Mouse (Mus musculus): ENCODE results near the gene Ralb.

Ralb gene

DNA sequence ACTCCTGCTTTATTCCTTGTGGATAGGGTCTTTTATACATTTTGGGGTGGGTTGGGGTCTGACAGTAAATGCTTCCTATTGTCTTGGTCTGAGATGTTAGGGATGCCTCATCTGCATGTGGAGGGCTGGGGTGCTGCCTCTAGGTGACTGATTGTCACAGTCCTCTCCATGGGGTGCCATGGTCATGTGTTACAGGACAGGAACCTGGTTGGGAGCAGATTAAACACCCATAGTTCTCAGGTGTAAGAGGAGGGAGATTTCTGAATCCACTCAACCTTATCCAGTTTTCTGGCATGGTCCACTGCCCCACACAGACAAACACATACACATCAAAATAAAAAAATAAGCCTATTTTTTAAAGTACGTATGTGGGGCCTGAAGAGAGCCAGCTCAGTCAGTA lies 12.1 kb downstream of the Ralb start:
- no peak for DNase-seq (ENCODE audit: low spot score)

DNA sequence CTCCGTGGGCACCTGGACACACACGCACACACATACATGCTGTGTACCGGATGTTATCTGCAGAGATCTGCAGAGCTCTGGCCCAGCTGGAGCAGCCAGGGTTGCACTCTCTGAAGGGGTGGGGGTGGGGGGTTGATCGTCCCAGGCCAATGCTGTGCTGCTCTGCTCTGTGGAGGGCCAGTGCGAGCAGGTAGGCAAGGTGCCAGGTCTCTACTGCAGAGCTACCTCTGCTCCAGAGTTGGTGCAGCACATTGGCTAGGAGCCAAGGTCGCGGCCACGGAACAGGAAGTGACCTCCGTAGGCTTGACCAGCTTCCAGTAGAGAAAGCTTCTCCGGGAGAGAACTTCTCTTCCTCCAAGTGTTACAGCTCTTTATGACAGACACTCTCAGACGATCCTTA lies 12.5 kb downstream of the Ralb start:
- DNase-seq (ENCODE audit: low spot score) = peak; percentile 73

DNA sequence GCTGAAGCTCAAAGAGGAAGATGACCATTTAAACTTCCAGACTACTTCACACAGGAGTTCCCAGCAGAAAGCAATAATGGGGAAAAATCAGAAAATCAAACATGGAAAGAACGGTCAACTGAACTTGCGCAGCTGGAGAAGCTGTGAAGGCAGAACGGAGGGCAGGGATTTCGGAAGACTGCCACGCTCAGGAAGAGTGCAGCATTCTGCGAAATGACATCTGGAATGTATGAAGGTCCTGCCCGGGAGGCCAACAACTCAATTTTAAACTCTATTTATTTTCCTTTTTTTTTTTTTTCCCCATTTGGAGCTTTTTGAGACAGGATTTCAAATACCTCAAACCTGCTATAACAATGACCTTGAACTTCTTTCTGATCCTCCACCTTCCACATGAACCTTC lies 13.8 kb downstream of the Ralb start:
- no peak for DNase-seq (ENCODE audit: low spot score)

DNA sequence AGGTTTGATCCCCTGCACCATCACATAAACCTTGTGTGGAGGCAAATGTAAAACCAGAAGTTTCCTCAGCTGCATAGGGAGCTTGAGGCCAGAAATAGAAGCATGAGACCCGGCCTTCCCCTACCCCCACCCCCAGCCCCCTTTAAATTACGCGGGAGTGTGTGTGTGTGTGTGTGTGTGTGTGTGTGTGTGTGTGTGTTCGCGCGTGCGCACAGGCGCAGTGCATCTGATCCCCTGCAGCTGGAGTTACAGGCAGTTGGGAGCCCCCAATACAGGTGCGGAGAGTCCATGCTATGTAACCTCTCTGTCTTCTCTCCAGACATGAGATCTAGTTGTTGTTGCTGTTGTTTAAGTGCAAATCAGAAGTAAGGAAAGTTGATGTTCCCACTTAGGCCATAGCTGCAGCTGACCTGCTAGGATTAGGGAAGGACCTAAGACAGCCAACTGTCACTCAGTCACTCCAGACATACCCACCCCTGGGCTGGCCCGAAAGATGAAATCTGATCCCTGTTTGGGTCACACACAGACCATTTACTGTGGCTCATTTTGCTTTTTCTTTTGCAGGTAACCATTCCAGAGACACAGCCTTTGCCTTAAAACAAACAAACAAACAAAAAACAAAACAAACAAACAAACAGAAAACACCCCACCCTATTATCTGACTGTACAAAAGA lies 16.5 kb downstream of the Ralb start:
- no peak for DNase-seq (ENCODE audit: low spot score)

DNA sequence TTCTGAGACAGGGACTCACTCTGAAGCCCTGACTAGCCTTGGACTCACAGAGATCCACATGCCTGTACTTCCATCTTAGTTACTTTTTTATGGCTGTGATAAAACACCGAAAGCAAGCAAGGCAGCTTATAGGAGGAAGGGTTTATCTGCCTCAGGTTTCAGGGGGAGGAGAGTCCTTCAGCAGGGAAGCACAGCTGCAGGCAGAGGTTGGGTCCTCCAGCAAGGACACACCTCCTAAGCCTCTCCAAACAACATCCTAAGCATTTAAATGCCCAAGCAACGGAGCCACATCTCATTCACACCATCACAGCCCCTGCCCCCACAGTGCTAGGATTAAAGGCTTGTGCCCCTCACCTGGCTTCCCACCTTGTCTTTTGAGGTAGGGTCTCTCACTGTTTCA lies 18.8 kb downstream of the Ralb start:
- no peak for DNase-seq (ENCODE audit: low spot score)

DNA sequence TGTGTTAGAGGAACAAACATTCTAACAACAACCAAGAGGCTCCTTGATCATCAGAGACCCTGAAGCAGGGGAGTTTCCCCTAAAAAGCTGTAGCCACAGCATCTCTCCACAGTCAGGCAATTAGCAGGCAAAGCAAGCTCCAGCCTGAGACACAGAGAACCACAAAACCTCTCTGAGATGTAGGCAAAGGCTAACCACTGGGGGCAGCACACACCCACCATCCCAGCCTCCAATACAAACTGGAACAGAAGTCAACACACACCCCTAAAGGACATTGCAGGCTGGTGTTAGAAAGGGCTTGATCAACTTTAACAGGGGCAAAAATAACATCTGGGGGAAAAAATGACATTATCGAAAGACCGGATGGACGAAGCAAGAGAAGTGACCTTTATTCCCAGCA lies 20.1 kb downstream of the Ralb start:
- DNase-seq (ENCODE audit: low spot score) = no peak

DNA sequence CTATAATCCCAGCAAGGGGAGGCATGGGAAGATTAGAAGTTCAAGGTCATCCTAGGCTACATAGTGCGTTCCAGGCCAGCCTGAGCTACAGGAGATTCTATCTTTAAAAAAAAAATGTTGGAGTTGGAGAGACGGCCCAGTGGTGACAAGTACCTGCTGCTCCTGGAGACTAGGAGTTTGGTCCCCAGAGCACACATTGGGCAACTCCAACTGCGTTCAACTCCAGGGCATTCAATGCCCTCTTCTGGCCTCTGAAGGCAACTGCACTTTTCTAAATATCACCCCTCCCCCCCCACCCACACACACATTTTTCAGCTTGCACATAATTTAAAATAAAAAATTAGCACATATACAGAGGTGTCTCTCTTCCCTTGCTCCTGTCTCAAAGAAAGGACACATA lies 21.7 kb downstream of the Ralb start:
- no peak for DNase-seq (ENCODE audit: low spot score)

DNA sequence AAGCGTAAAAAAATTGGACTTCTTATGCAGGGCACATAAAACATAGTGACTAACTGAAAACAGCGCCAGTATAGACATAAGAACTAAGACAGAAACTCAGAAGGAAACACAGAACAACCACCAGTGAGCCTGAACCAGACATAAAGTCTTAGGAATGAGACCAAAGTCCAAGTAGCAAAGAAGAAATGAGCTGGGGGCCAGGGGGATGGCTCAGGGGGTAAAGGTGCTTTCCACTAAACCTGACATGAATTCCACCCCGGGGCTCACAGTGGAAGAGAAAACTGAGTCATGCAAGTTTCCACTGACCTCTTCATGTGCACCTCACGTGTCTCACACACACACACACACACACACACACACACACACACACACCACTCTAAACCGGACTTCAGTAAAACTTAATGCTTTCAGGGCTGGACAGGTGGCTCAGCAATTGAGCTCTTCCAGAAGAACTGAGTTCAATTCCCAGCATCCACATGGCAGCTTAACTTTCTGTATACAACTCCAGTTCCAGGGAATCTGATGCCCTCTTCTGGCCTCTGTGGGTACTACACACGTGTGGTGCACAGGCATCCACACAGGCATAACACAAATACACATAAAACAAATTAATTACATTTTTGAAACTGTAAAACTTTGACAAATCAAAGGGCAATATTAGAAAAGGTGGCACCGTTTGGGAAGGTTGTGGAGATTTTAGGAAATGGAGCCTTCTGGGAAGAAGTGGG lies 23.2 kb downstream of the Ralb start:
- no peak for DNase-seq (ENCODE audit: low spot score)

DNA sequence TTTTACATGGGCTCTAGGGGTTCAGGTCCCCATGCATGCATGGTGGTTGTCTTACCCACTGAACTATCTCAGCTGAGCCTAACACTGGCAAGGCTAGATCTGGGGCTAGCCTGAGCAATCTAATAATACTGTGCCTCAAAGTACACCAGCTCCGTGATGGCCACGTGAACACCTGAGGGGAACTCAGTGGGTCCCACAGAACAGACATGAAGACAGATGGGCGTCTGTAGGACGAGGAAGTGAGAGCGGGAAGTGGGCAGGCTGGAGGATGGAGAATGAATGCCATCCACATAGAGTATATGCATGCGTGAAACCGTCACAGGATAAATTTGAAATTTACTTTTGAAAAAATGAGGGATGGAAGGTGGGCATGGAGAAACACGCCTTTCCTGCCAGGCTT lies 23.9 kb downstream of the Ralb start:
- no peak for DNase-seq (ENCODE audit: low spot score)

DNA sequence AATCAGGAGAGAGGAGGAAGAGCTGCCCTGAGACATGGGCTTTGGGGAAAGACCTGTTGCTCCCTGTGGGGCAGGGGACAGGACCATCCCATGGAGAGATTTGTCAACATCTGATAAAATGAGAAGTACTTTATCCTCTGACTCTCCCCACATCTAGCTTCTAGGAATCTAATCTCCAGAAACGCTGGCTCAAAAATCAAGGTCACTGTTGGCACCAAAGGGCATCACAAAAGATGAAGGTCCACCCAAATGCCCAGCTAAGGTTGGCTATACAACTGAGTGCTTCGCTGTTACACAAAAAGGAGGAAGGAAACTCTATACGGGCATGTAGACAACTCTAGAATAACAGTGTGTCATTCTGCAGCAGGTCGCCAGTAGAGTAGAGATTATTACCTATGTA lies 25.0 kb downstream of the Ralb start:
- no peak for DNase-seq (ENCODE audit: low spot score)

DNA sequence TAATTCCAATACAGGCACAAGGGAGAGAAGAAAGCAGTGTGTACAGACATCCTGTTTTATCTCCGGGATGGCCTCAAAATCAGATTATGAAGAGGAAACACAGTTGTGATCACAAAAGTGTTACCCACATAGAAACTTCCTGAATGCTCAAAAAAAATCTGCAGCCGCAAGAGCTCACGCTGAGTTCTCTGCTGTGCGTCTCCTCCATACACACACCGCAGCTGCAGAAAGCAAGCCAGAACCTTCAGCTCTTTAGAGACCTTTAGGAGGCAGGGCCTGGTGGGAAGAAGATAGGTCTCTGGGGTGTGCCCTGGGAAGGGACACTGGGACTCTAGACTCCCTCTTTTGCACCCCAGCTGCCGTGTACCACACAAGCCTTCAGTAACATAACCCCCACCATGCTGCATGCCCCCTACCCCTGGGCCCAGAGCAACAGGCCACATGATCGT lies 27.7 kb downstream of the Ralb start:
- no peak for DNase-seq (ENCODE audit: low spot score)

DNA sequence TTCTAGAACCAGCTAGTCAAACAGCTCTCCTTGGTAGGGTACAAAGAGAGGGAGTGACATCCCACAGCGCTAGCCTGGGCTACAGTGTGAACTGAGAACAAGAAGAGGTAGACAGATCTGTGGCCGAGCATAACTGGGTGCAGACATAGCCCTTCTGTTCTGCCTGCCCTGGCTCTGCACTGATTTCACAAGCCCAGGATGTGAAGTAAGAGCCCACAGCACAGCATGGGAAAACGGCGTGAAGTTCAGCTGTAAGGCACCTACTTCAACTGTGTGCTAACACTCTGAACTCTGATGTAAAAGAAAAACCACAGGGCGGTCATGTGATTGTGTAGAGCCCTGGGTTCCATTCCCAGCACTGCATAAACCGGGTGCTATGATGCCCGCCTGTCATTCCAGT lies 29.9 kb downstream of the Ralb start:
- DNase-seq (ENCODE audit: low spot score) = no peak

DNA sequence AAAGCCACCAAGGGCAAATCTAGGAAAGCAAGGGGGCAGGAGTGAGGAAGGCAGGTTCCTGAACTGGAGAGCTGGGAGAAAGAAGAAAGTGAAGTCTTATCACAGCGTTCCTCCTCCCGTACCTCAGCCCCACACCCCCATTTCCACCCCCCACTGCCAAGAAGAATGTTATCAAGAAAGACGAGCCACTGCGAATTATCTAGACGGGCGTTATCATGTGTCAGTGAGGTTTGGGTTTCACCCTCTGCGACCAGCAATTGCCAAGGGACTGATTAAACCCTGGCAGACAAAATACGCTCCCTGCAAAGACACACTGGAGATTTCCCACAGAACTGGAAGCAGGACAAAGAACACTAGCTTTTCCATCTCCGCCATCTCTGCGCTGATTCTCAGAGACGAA lies 31.9 kb downstream of the Ralb start:
- no peak for DNase-seq (ENCODE audit: low spot score)

DNA sequence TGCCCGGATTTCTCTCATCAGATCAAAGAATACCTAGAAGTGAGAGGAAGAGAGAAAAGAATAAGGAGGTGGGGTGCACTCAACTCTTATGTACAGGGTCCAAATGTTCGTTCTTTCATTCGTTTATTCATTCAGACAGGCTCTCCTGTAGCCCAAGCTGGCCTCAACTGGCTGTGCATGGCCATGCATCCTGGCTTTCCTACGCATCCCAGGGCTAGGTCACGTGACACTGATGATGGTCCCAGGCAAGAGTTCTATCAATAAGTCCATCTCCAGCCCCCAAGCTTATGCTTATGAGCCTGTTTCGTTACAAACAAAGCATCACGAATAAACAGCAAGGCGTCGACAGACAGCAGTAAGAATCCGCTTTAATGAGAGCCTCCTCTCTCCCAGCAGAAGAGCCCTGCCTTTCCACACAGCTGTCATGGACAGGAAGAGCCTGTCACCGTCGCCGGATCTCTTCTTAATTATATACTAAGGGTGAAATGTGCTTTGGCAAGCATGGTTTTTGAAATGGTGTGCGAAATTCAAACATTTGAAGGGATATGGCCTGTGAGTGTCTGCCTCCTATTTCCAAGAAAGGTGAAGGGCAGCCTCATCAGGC lies 32.7 kb downstream of the Ralb start:
- no peak for DNase-seq (ENCODE audit: low spot score)

DNA sequence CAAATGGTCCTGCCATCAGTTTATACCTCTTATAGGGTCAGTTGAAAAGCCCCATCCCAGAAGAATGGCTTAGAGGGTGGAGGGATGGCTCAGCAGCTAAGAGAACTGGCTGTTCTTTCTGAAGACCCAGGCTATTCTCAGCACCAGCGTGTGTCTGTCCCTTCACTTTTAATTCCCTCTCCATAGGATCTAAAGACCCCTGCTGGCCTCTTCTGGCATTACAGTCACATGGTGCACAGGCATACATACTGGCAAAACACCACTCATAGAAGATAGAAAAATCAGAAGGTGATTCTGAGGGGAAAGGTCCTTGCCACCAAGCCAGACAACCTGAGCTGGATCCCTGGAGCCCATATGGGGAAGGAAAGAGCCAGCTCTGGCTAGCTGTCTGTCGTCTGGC lies 41.2 kb downstream of the Ralb start:
- DNase-seq (ENCODE audit: low spot score) = peak; percentile 33

DNA sequence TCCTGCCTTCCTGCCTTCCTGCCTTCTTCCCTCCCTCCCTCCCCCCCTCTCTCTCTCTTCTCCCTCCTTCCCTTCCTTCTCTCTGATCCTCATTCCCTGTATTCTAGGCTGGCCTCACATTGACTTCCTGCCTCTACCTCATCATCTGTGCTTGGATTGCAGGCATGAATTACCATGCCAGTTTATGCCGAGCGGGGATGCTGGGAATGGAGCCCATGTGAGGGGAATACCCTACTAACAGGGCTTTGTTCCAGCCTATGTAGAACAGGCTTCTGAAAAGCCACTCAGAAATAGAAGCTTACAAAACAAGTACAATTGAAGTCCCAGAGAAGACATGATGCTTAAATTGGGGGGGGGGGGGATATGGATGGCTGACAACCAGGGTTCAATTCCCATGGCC lies 44.5 kb downstream of the Ralb start:
- DNase-seq (ENCODE audit: low spot score) = no peak

DNA sequence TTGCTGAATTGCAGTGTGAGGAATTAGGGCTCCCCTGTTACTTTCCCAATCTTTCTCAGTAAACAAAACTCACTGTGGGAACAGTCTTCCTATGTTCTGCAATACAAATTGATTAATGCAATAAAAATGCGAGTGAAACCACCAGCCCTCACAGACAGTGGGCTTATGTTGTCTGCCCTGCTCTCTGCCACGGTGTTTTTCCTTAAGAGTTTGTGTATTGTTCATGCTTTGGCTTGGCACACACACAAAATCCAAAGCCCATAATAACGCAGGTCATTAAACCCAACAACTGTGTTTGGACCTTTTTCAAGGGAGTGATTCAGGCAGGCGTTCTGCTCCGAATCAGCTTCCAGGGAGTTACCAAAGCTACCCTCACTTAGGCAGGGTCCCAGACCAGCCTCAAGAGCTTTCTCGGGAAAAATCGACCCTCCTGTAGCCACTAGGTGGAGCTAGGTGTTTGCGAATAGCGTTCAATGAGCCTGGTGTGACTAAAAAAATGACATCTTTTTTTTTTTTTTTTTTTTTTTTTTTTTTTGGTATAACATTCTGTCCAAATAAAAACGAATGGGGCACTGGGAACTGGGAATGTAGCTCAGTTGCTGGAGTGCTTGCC lies 46.5 kb downstream of the Ralb start:
- peak; percentile 37 for DNase-seq (ENCODE audit: low spot score)

DNA sequence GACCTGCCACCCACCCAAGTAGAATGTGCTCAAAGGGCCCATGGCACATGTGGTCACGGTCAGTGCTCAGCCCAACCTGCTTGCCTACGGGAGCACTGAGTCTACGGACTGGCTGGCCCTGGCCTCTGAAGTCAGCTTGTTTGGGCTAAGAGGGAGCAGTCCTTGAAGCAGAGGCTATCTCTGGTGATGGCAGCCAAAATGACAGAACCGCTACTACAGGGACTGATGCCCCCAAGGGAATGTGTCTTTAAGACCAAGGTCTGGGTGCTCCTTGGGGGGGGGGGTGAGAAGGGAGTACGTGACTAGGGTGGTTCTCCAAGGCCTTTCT lies 47.1 kb downstream of the Ralb start:
- DNase-seq (ENCODE audit: low spot score) = no peak

DNA sequence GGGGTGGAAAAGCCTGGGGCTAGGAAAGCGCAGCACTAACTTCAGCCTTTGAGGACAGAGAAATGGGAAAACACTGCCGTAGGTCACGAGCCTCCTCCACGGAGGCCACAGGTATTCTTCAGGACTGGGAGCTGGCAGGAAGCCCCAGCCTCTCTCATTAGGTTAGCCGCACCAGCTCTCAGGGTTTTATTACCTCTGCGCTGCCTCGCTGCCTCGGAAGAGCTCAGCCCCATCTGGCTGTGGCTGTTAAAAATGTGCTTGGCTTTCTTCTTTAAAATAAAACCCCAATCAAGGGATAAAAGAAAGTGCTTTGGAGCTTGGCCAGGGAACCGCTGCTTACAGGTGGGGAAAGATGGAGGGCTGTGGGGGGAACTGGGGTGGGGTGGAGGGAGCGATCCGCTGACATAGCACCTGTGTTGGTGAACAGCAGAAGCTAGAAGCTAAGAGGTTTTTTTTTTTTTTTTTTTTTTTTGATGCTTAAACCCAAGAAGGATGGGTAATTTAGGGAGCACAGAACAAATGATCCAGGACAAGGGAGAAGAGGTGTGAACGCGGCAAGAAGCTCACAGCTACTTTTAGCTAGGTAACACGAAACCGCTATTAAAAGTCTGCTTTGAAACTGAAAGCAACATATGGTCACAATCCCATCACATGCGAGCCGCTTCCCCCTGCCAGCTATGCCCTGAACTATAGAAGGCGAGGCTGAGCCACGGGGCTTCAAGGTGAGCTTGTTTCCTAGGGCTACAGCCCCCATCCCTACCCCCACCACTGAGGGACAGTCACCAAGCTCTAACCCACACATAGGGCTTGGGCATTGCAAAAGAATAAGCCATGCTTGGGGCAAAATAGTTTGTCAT lies 47.7 kb downstream of the Ralb start:
- no peak for DNase-seq (ENCODE audit: low spot score)

DNA sequence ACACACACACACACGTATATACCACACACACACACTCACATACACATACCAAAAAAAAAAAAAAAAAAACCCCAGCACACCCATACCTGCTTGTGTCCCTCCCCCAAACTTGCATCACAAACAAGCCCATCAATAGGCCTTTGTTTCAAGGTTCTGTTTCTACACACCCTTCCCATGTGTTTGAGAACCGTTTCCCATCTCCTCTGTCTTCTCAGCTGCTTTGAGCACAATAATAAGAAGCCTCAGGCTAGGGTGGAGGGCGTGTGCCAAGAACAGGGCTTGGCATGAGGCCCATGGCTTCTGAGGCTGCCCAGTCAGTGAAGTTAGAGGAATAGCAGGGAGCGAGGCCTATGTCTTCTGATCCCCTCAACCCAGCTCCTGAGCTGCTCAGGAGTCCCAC lies 50.9 kb downstream of the Ralb start:
- no peak for DNase-seq (ENCODE audit: low spot score)

DNA sequence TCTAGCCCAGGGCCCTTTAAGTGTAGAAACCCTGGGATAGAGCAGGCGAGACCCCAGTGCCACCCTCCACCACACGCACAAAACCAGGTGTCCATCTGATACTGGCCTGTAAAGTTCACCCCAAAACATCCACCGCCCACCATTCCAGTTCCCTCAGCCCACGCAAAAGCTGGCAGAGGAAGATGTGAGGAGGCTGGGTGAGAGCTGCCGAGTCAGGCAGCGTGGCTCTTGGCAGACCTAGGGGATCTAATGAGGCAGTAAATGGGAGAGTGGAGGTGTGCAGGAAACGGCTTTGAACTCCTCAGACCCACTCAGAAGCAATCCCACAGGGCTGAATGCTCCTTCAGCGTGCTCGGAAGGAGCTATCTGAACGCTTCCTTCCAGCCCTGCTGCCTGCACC lies 53.2 kb downstream of the Ralb start:
- no peak for DNase-seq (ENCODE audit: low spot score)

DNA sequence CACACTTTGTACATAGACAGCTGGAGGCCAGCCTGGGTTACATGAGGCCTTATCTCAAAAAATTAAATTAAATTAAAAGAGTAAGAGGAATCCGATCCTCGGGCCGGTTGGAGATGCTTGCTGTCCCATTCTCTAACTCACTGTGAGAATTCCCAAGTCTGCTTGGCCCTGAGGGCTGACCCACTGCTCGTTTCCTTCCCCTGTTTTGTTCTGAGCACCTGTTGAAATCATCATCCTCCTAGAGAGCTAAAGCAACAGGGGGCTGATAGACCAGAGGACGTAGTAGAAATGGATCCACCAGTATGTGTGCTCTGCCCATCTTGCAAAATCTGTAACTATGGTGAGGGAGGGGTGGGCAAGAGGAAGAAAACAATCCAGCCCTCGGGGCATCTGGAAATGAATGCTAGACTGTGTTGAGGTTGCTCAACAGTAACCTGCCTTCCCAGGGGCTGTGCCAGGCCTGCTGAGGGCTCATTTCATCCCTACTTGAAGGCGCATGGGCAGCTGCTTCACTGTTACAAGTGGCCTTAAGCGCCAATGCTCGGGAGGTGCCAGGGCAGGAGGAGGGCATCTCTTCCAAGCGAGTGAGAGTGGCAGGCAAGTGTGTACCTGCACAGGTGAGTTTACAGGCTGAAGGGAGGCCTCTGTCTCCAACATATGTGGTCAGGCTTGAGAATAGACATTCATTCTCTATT lies 53.8 kb downstream of the Ralb start:
- DNase-seq (ENCODE audit: low spot score) = no peak
